Mouse (Mus musculus) heart, embryonic 12.5 days (tissue): ENCODE results near the gene Sdk2. TPM values are rescaled to one million over a fixed set of nuclear protein-coding genes. Genes with fewer than 3 reads are reported as not detected.
A peak's percentile ranks its signal among the peaks of the same experiment; 100 is the strongest.

Experiments used
- ATAC-seq: fragments of 200-750 bp; cut with Nextera tagmentation; 2 replicates; pipeline ENCODE4 v1.8.0; 2017; ENCODE audit warnings: moderate TSS enrichment, moderate library complexity; ENCODE audit not compliant: insufficient number of reproducible peaks, low FRiP score
- H3K27ac ChIP-seq: fragments of 300-500 bp; sonication (generic); 2 replicates; pipeline ENCODE4 v1.5.1; 2016; ENCODE audit warnings: mild to moderate bottlenecking, moderate library complexity; ENCODE audit not compliant: poor library complexity, severe bottlenecking
- H3K27me3 ChIP-seq: fragments of 300-500 bp; sonication (generic); replicated peaks from 2 replicates; pipeline ENCODE4 v1.6.1; 2016; ENCODE audit warnings: mild to moderate bottlenecking, moderate library complexity
- H3K36me3 ChIP-seq: fragments of 300-500 bp; sonication (generic); 2 replicates; pipeline ENCODE4 v1.6.1; 2016; ENCODE audit warnings: mild to moderate bottlenecking, moderate library complexity
- H3K4me1 ChIP-seq: fragments of 300-500 bp; sonication (generic); replicated peaks from 2 replicates; pipeline ENCODE4 v1.6.1; 2016; ENCODE audit warnings: mild to moderate bottlenecking
- H3K4me2 ChIP-seq: fragments of 300-500 bp; sonication (generic); 2 replicates; pipeline ENCODE4 v1.6.1; 2016; ENCODE audit warnings: mild to moderate bottlenecking, moderate library complexity
- H3K4me3 ChIP-seq: fragments of 300-500 bp; sonication (generic); 2 replicates; pipeline ENCODE4 v1.5.1; 2016; ENCODE audit warnings: mild to moderate bottlenecking
- H3K9ac ChIP-seq: fragments of 300-500 bp; sonication (generic); 2 replicates; pipeline ENCODE4 v1.6.1; 2016; ENCODE audit warnings: mild to moderate bottlenecking, moderate library complexity
- H3K9me3 ChIP-seq: fragments of 300-500 bp; sonication (generic); replicated peaks from 2 replicates; pipeline ENCODE4 v1.6.1; 2016; ENCODE audit warnings: mild to moderate bottlenecking, moderate library complexity
- WGBS: fragments of 180-500 bp; shearing (Covaris S2); methylation state at CpG from one replicate; pipeline ENCODE4 v1.1.7; 2016; 5-methylcytosine and 5-hydroxymethylcytosine counted together
- polyA plus RNA-seq: library from polyadenylated mRNA; unstranded; fragments of >200 nt; fragmentation: Nextera tagmentation; extraction: Ambion mirVana; gene quantifications from 2 replicates; pipeline ENCODE4 v1.2.1, GENCODE M21; 2016

The Sdk2 gene
- polyA plus RNA-seq, 1 experiment from 2014 or later = 4.3 TPM

GRCm38 (mm10) chr11:113737912-113738311 is 328.9 kb downstream of the Sdk2 start:
- H3K9me3 ChIP-seq = peaks cover 2% of the 10 kb centered on the region; the same call in 1 of the 2 replicates
- no peak for ATAC-seq
- H3K4me3 ChIP-seq = no peak overlapping the region
- peaks cover 75% of the 10 kb centered on the region for H3K4me1 ChIP-seq
- H3K27me3 ChIP-seq = no peaks in the 10 kb centered on the region
- no peak overlapping the region for H3K27ac ChIP-seq
- H3K4me2 ChIP-seq = no peak overlapping the region
- H3K9ac ChIP-seq = no peak overlapping the region
- peaks cover 17% of the 10 kb centered on the region for H3K36me3 ChIP-seq
- 88% methylated on average over 8 of the region's 8 CpGs for WGBS

- 72% methylated on average over 3 of the region's 3 CpGs for WGBS
- H3K27ac ChIP-seq = no peak overlapping the region
- H3K9me3 ChIP-seq = no peaks in the 10 kb centered on the region
- peaks cover 79% of the 10 kb centered on the region for H3K4me1 ChIP-seq
- H3K9ac ChIP-seq = no peak overlapping the region
- H3K27me3 ChIP-seq = no peaks in the 10 kb centered on the region
- no peak overlapping the region for H3K4me3 ChIP-seq
- peaks cover 13% of the 10 kb centered on the region for H3K36me3 ChIP-seq
- ATAC-seq = no peak
- no peak overlapping the region for H3K4me2 ChIP-seq
Observed at GRCm38 (mm10) chr11:113737553-113737854, 329.3 kb downstream of the Sdk2 start.

DNA sequence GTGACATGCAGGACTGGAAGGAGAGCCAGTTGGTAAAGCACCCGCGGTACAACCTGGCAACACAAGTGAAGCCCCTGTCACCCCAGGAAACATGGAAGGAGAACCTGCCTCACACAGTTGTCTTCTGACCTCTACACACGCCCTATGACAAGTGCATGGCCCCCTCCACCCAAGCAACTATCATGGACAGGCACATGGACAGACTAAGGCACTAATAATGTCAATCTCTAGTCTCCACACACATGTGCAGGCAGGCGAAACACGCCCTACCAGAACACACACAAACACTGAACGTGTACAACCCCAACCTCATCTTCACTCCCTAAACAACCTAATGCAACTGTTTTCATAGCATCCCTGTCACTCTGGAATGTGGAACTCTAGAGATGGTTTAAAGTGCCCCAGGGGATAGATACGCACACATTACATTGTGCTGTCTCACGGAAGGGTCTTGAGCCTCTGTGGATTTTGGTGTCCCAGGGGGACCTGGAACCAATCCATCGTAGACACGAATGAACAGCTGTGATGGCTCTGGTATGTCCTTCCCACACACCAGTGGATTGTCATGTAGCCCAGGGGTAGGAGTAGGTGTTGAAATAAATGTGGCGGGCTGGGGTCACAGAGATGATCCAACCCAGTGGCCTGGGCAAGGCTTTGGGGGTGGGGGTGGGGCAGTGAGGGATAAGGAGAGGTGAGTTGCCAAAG is 329.8 kb downstream of the Sdk2 start:
- WGBS = 66% methylated on average over 11 of the region's 11 CpGs

GRCm38 (mm10) chr11:113735151-113735550 is 331.7 kb downstream of the Sdk2 start:
- Histone ChIP-seq H3K4me1 (peaks cover 82% of the 10 kb centered on the region), H3K9ac (no peak overlapping the region), H3K9me3 (no peaks in the 10 kb centered on the region), H3K27me3 (no peaks in the 10 kb centered on the region), H3K36me3 (no peaks in the 10 kb centered on the region), H3K4me3 (no peak overlapping the region), H3K27ac (0 out of 2 replicates have a peak overlapping the region, but pooled peaks have one; percentile 8), H3K4me2 (no peak overlapping the region)
- WGBS = 60% methylated on average over 6 of the region's 6 CpGs
- no peak for ATAC-seq

More for the DNA sequence above, 329.8 kb downstream of the Sdk2 start:
- Histone ChIP-seq H3K4me1 (peaks cover 79% of the 10 kb centered on the region), H3K27ac (no peak overlapping the region), H3K36me3 (peaks cover 9% of the 10 kb centered on the region), H3K9ac (no peak overlapping the region), H3K9me3 (no peaks in the 10 kb centered on the region), H3K4me3 (no peak overlapping the region), H3K27me3 (no peaks in the 10 kb centered on the region), H3K4me2 (no peak overlapping the region)
- ATAC-seq = no peak

GRCm38 (mm10) chr11:113733631-113734364 is 333.0 kb downstream of the Sdk2 start:
- Histone ChIP-seq H3K4me3 (no peak overlapping the region), H3K9me3 (no peaks in the 10 kb centered on the region), H3K27ac (peak overlapping the region; percentile 37; the same call in 1 of the 2 replicates), H3K4me1 (peaks cover 73% of the 10 kb centered on the region), H3K36me3 (peaks cover 7% of the 10 kb centered on the region), H3K9ac (peak overlapping the region; percentile 33; the same call in 1 of the 2 replicates), H3K27me3 (no peaks in the 10 kb centered on the region), H3K4me2 (no peak overlapping the region)
- WGBS = 56% methylated on average over 6 of the region's 6 CpGs
- ATAC-seq = peak; percentile 37; the same call in 1 of the 2 replicates

DNA sequence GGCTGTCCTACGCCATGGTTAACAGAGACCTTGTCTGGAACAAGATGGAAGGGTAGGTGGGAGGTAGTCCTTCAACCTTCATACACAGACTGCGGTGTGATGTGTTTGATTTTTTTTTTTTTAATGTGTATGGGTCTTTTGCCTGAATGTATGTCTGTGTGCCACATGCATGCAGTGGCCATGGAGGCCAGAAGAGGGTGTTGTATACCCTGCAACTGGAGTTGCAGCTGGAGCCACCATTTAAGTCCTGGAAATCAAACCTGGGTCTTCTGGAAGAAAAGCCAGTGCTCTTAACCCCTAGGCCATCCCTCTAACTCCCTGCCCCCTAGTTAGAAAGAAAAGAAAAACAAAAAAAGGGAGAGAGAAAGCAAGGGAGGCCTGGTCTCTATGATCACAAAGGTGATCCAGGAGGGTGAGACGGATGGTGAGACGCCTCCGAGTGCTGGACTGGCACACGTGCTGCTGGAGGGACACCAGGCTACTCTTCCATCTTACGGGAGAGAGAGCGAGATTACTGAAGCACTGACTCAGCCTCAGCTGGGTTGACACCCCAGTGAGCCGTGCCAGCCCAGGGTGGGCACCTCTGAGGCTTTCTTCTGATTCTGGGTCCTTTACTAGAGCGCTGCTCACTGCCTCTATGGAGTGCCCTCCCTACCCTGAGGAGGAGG is 334.8 kb downstream of the Sdk2 start:
- ATAC-seq = no peak
- Histone ChIP-seq H3K9me3 (no peaks in the 10 kb centered on the region), H3K27me3 (no peaks in the 10 kb centered on the region), H3K9ac (no peak overlapping the region), H3K4me1 (peaks cover 59% of the 10 kb centered on the region), H3K36me3 (peaks cover 24% of the 10 kb centered on the region), H3K4me3 (no peak overlapping the region), H3K4me2 (no peak overlapping the region), H3K27ac (no peak overlapping the region)
- WGBS = 90% methylated on average over 10 of the region's 10 CpGs

GRCm38 (mm10) chr11:113730879-113731278 is 336.0 kb downstream of the Sdk2 start:
- Histone ChIP-seq H3K4me1 (peaks cover 55% of the 10 kb centered on the region), H3K4me2 (no peak overlapping the region), H3K9me3 (no peaks in the 10 kb centered on the region), H3K27ac (no peak overlapping the region), H3K4me3 (no peak overlapping the region), H3K36me3 (peaks cover 35% of the 10 kb centered on the region), H3K9ac (peak overlapping the region; percentile 37; the same call in 1 of the 2 replicates), H3K27me3 (no peaks in the 10 kb centered on the region)
- no peak for ATAC-seq
- WGBS = 58% methylated on average over 3 of the region's 3 CpGs

DNA sequence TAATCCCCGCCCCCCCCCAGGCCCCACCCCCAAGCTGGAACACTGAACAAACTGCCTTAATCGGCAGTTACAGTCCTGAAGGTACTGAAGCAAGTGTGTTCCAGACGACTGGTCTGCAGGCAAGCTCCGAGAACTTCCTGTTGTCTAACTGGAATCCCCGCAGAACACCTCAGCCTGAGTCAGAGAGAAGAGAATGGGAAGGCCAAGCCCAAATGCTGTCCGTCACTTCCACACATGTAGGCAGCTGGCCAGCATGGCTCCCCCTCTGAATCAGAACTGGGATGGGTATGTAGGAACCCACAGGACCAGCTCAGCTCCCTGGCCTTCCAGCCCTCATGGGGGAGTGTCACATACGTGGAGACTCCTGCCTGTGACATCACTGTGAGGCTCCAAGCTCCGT is 336.9 kb downstream of the Sdk2 start:
- H3K4me2 ChIP-seq = no peak overlapping the region
- no peaks in the 10 kb centered on the region for H3K27me3 ChIP-seq
- H3K9me3 ChIP-seq = no peaks in the 10 kb centered on the region
- WGBS = 59% methylated on average over 8 of the region's 8 CpGs
- H3K27ac ChIP-seq = no peak overlapping the region
- H3K4me3 ChIP-seq = no peak overlapping the region
- H3K9ac ChIP-seq = no peak overlapping the region
- ATAC-seq = no peak
- peaks cover 47% of the 10 kb centered on the region for H3K4me1 ChIP-seq
- H3K36me3 ChIP-seq = peaks cover 44% of the 10 kb centered on the region

DNA sequence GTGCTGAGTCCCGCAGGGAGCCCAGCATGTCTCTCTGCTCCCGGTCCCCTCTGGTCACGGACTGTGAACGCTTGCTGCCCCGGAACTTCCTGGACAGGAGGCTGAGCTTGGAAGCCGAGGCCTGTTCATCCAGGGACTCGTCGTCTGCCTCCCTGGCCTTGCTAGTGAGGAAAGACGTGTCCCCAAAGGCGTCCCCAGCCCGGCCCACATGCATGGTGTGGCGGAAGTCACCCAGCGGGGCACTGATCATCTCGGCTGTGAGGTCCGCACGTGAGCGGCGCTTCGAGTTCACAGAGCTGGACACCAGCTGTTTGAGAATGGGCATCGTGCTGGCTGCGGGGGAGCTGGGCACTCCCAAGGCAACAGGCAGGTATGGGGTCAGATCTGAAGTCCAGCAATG is 337.6 kb downstream of the Sdk2 start:
- no peak overlapping the region for H3K9ac ChIP-seq
- peaks cover 47% of the 10 kb centered on the region for H3K36me3 ChIP-seq
- no peaks in the 10 kb centered on the region for H3K27me3 ChIP-seq
- ATAC-seq = no peak
- no peak overlapping the region for H3K4me3 ChIP-seq
- peaks cover 40% of the 10 kb centered on the region for H3K4me1 ChIP-seq
- no peak overlapping the region for H3K4me2 ChIP-seq
- WGBS = 89% methylated on average over 21 of the region's 21 CpGs
- no peaks in the 10 kb centered on the region for H3K9me3 ChIP-seq
- no peak overlapping the region for H3K27ac ChIP-seq

DNA sequence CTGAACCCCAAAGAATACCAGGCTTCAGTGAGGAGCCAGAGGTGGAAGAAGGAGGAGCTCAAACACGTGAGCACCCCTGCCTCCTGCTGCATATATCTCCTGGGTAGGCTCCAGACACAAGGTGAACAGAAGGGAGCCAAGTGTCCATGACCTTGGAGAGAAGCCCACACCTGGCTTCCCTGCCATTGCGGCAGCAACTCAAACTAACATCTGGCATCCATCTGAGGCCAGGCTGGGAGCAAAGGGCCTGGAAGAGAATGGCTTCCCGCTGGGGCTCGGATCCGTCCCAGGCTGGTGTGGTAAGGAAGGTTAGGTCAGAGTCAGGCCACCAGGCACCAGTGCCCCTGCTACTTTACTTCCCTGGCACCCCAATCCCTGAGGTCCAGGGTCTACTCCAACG is 338.9 kb downstream of the Sdk2 start:
- 79% methylated on average over 6 of the region's 6 CpGs for WGBS
- ATAC-seq = no peak
- no peak overlapping the region for H3K27ac ChIP-seq
- H3K27me3 ChIP-seq = no peaks in the 10 kb centered on the region
- peaks cover 28% of the 10 kb centered on the region for H3K4me1 ChIP-seq
- H3K4me2 ChIP-seq = no peak overlapping the region
- H3K9ac ChIP-seq = no peak overlapping the region
- H3K4me3 ChIP-seq = no peak overlapping the region
- peaks cover 47% of the 10 kb centered on the region for H3K36me3 ChIP-seq
- H3K9me3 ChIP-seq = no peaks in the 10 kb centered on the region
